ENCODE assay signal across 7 mouse cellular contexts in genomic region chr10:76344711-76345539, GRCm38 (mm10). TPM values are rescaled to one million over a fixed set of nuclear protein-coding genes. Genes with fewer than 3 reads are reported as not detected.
DNase-seq lines count a peak whose midpoint lies in the region; ATAC-seq and TF ChIP-seq lines count a peak whose summit lies in the region.

Dip2a (minus strand) TSS chr10:76345291.

- H3K9ac ChIP-seq in intestine, postnatal 0 days (ENCODE audit: low read depth, low read length): peak within 1 kb of the TSS; percentile 82
- peak within 1 kb of the TSS; percentile 85 for H3K9ac ChIP-seq in midbrain, embryonic 12.5 days (replicated peaks)

- intact Hi-C loops in left cerebral cortex, postnatal 4 days (cut with DNase I): no loop called here

- H3K4me2 ChIP-seq in intestine, postnatal 0 days (replicated peaks; ENCODE audit: low read depth): peak within 1 kb of the TSS; percentile 85
- H3K4me2 ChIP-seq in midbrain, embryonic 12.5 days (replicated peaks): peak within 1 kb of the TSS; percentile 77

- H3K4me3 ChIP-seq in intestine, postnatal 0 days (ENCODE audit: low read depth, low read length): peak within 1 kb of the TSS; percentile 93
- H3K4me3 ChIP-seq in midbrain, embryonic 12.5 days: peak within 1 kb of the TSS; percentile 82
- peak within 1 kb of the TSS; percentile 95 for H3K4me3 ChIP-seq in small intestine, adult 2 months (ENCODE audit: low read depth, low read length)

- DNase-seq in adrenal gland, adult 8-10 months: peak; percentile 89
- DNase-seq in embryo, embryonic 9.5 days (ENCODE audit: extremely low spot score): peak; percentile 93
- DNase-seq in gonadal fat pad, adult 2 months (ENCODE audit: low read depth): no peak
- peak; percentile 96 for DNase-seq in left cerebral cortex, postnatal 4 days

- peak; percentile 47; the same call in 1 of the 2 replicates for TF ChIP-seq POLR2A in small intestine, adult 2 months (IDR thresholded peaks at IDR 0.05; ENCODE audit: low read depth, low read length)

- peak; percentile 28 for TF ChIP-seq CTCF in intestine, postnatal 0 days (IDR thresholded peaks at IDR 0.05; ENCODE audit: low read depth)
- no peak for TF ChIP-seq CTCF in small intestine, adult 2 months (IDR thresholded peaks at IDR 0.05; ENCODE audit: extremely low read depth, insufficient read length, insufficient replicate concordance, low read depth, low read length)

- H3K36me3 ChIP-seq in intestine, postnatal 0 days (ENCODE audit: control insufficient read depth, insufficient read depth): peaks cover 4% of the 10 kb centered on the region; the same call in 1 of the 2 replicates
- peaks cover 4% of the 10 kb centered on the region for H3K36me3 ChIP-seq in midbrain, embryonic 12.5 days
- no peaks in the 10 kb centered on the region for H3K36me3 ChIP-seq in small intestine, adult 2 months (ENCODE audit: control insufficient read depth, insufficient read depth, low read length)

- under 1% methylated on average over 82 of the region's 94 CpGs for WGBS in intestine, postnatal 0 days
- WGBS in midbrain, embryonic 12.5 days: under 1% methylated on average over 93 of the region's 94 CpGs
- WGBS in small intestine, adult 2 months: under 1% methylated on average over 93 of the region's 94 CpGs

- no peaks in the 10 kb centered on the region for H3K9me3 ChIP-seq in intestine, postnatal 0 days (ENCODE audit: control insufficient read depth)
- no peaks in the 10 kb centered on the region for H3K9me3 ChIP-seq in midbrain, embryonic 12.5 days

- peak within 1 kb of the TSS; percentile 75 for H3K27ac ChIP-seq in intestine, postnatal 0 days (ENCODE audit: low read depth, low read length)
- H3K27ac ChIP-seq in midbrain, embryonic 12.5 days (replicated peaks): peak within 1 kb of the TSS; percentile 92
- H3K27ac ChIP-seq in small intestine, adult 2 months (ENCODE audit: insufficient read depth, low read depth, low read length): peak within 1 kb of the TSS; percentile 86

- no peaks in the 10 kb centered on the region for H3K27me3 ChIP-seq in intestine, postnatal 0 days (replicated peaks; ENCODE audit: control insufficient read depth, insufficient read depth, low read length)
- H3K27me3 ChIP-seq in midbrain, embryonic 12.5 days: no peaks in the 10 kb centered on the region; the same call in 1 of the 2 replicates
- no peaks in the 10 kb centered on the region for H3K27me3 ChIP-seq in small intestine, adult 2 months (ENCODE audit: control insufficient read depth, insufficient read depth, low read length)

- ATAC-seq in intestine, postnatal 0 days: peak; percentile 87
- ATAC-seq in midbrain, embryonic 12.5 days (ENCODE audit: low FRiP score, low read depth): peak; percentile 94

- 0 out of 2 replicates have a peak, but pooled peaks cover 2% of the 10 kb centered on the region for H3K4me1 ChIP-seq in intestine, postnatal 0 days (replicated peaks; ENCODE audit: control insufficient read depth, insufficient read depth, low read length)
- H3K4me1 ChIP-seq in midbrain, embryonic 12.5 days: peaks cover 21% of the 10 kb centered on the region
- peaks cover 4% of the 10 kb centered on the region for H3K4me1 ChIP-seq in small intestine, adult 2 months (ENCODE audit: control insufficient read depth, insufficient read depth, insufficient read length, low read length)

RNA-seq across cellular contexts. Expression of gene Dip2a, which starts in this region (rescaled TPM):
- 10 to 100 TPM; 23.2 to 41.3 (median 31.9) TPM for total RNA-seq in adrenal gland, adult 8-10 months (2022)
- polyA plus RNA-seq in gonadal fat pad, adult 2 months (2012; rRNA removed): 19.8 TPM in 2 replicates
- polyA plus RNA-seq in intestine, postnatal 0 days (2015; fragmentation: Nextera tagmentation; extraction: Ambion mirVana): 5.0 and 6.3 TPM in 2 replicates
- total RNA-seq in left cerebral cortex, postnatal 4 days (2021): 10 to 100 TPM; 75.7 to 77.0 TPM
- 13.5 and 15.6 TPM in 2 replicates for polyA plus RNA-seq in midbrain, embryonic 12.5 days (2016; fragmentation: Nextera tagmentation; extraction: Ambion mirVana)
- 9.6 and 15.5 TPM in 2 replicates for polyA plus RNA-seq in small intestine, adult 2 months (2012; rRNA removed)
